Mouse (Mus musculus): ENCODE data around the gene Large2. TPM values are rescaled to one million over a fixed set of nuclear protein-coding genes. Genes with fewer than 3 reads are reported as not detected.

Large2 gene
- total RNA-seq, 2 experiments from 2014 or later: 0.41 TPM; not detected in 1

GRCm38 (mm10) chr2:92327601-92328000 lies 47.1 kb downstream of the Large2 start:
- DNase-seq: no peak

DNA sequence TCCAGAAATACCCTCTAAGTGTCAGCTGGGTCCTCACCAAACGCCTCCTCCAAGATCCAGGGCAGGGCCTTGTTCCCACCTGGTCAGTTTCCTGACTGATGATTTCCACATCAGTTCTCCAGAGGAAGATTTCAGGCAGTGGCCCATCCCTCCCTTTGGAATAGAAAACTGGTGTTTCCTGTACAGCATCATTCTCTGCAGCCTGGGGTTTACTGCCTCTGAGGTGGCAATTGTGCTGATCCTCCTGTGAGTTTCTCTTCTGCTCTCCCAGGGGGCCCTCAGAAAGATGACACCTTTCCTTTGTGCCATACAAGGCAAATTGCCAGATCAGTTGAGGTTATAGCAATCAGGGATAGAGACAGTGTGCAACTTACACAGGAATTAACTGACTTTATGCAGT lies 48.4 kb downstream of the Large2 start:
- DNase-seq: no peak

GRCm38 (mm10) chr2:92325676-92326075 lies 49.0 kb downstream of the Large2 start:
- DNase-seq: no peak

DNA sequence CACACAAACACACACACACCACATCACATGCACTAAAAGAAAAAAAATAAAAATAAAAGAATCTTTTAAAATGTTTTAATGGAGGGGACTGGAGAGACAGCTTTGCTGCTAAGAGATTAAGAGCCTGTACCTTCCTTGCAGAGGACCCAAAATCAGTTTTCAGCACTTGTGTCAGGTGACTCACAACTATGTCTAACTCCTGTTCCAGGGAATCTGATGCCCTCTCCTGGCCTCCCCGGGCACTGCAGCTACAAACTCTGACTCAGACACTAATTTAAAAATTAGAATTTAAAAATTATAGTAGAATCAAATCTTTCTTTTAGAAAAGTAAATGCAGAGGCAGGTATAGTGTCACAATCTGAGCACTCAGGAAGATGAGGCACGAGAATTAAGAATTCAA lies 52.0 kb downstream of the Large2 start:
- DNase-seq: peak; percentile 8 to 58

- no peak for DNase-seq
Observed at GRCm38 (mm10) chr2:92317228-92317627, 57.4 kb downstream of the Large2 start.

DNA sequence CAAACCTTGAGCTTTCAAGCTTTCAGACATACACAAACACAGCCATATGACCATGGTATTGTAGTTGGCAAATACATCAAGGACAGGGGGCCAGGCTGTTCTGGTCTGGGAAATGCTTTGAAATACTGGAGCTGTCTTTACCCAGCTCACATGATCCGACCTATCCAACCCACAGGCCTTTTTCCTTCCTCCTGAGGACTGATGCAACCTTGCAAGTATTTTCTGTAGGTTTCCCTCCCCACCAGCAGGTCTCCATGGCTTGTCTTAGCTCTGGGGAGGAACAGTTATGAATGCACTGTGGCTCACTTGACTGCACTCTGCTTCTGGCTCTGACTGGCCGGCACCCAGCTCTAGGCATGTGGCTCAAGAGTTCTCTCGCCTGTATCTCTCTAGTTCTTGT lies 58.0 kb downstream of the Large2 start:
- peak in 1 of 2 experiments; percentile 8 for DNase-seq

Small RNAs within 50 kb of the gene (microRNA-seq; reads per million reads assigned to microRNA genes)
- gene Mir7000: 0 reads per million in 2 experiments

Other genes starting within 250 kb of the Large2 start
- 10 to 100 TPM; 24.8 to 27.4 TPM for gene Pex16, start 193 bp downstream of the Large2 start, total RNA-seq (2021)
- 1 to 10 TPM in 1 of 2 experiments, under 1 TPM in 1; 0.25 to 1.1 TPM for gene 1700029I15Rik, start 7.7 kb upstream of the Large2 start, total RNA-seq (2021)
- gene Mapk8ip1, start 26.4 kb upstream of the Large2 start, total RNA-seq (2021): 1 to 10 TPM; 3.2 to 3.7 TPM
- gene Cry2, start 59.2 kb upstream of the Large2 start, total RNA-seq (2021): 10 to 100 TPM; 15.4 to 16.7 TPM
- gene Slc35c1, start 85.7 kb upstream of the Large2 start, total RNA-seq (2021): 1 to 10 TPM; 5.4 to 6.0 TPM
- 1 to 10 TPM; 2.2 to 2.4 TPM for gene Chst1, start 224.8 kb upstream of the Large2 start, total RNA-seq (2021)